Mouse (Mus musculus) liver, adult (tissue): ENCODE measurements around the gene Tmem212.

Source experiments
- GATA4 ChIP-seq: IDR thresholded peaks from 2 replicates; pipeline ENCODE4 v1.6.1; 2014; ENCODE audit warnings: mild to moderate bottlenecking, low read length; ENCODE audit not compliant: insufficient replicate concordance

Tmem212 gene

DNA sequence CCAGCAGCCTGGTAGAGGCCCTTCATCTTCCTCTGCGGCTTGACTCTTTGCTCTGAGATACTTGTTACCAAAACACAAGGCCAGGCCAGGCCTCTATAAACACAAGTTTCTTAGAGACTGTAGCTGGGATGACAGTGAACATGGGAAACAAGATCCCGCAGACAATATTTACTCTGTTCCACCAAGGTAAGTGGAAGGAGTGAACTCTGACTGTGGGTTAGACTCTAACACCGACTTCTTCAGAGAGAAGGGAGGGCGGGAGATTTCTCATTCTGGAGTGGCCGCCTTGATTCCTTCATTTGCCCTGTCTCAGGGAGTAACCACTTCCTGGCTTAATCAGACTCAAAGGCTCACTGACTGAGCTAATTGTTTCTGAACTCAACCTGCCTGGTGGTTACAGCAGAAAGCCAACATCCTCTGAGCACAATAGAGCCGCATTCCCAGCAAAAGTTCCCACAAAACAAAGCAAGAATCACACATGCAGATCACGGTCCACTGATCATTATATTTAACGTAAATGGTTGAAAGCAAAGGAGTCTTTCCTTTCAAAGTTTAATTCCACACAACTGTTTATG lies at the start of gene Tmem212:
TSS of gene Tmem212 (minus strand) at position 51 of the 575 bp plus-strand sequence.
- no peak for TF ChIP-seq GATA4

DNA sequence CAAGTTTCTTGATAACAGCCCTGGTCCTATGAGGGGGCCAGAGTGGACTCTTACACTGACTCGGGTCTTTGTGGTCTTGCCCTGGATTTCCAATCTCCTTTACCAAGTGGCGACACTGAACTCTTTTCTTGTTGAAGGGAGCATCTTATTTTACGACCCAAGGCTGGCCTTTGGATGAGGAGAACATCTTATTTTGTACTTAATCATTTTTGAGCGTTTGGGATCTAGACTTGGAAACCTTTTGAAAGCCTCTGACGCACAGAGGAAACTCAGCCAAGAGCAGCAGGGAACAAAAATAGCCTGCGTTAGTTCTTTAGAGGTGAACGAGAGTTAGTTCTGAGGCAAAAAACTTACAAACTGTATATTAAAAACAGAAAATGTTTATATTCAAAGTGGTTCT lies 46.8 kb upstream of the Tmem212 start:
- TF ChIP-seq GATA4: no peak

DNA sequence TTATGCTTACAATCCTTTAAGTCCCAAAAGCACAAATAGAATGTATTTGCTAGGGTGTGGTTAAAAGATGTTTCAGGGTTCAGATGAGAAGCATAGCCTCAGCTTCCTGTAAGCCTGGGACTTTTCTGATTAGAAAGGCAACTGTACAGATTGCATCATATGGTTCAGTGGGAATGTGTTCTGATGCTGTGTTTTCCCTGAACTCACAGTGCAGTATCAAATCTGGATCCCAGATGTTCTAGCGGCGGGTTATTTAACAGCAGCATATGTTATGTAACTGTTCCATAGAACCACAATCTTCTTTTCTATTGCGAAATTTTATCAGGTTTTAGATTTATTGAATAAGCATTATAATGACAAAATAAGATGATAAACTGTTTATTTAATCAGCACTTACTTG lies 45.5 kb upstream of the Tmem212 start:
- TF ChIP-seq GATA4: no peak

DNA sequence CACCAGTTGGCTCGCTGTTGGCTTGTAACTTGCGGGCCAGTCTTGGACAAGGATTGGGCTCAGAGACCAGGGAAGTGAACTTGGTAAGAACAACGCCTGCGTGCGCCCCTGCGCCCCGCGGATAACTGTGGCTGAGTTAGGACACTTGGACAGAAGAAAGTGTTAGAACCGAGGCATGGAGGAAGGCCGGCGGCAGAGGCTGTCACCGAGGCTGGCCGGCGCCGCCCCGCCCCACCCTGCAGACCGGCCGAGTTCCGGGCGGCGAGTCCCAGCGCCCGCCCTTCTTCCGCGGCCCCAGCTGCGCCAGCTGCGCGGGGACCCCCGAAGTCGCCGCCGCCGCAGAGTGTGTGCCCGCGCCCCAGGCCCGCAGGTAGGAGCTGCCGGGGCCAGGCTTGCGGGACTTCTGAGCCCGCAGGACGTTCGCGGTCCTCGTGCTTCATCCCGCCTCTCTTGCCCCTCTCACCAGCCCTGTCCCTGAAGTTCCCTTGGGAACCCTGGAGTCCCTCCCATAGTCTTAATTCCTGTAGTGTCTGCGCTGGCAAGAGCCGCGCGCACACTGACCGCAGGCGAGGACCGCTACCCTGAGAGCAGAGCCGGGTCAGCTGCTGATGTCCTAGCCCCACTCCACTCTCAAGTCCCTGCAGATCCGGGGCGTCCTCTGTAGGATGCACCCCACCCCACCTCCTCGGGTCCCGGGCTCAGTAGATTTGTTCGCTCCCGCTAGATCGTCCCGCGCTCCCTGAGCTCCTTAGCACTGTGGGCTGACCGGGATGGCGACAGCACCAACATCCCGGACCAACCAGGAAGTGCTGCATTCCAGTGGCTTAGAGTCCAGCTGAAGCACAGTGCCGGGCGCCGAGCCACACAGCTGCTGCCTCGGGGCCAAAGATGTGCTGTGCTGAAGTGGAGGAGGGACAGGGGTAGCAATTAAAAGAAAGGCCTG lies 42.5 kb upstream of the Tmem212 start, which contains the start of gene Pld1:
TSS of gene Pld1 (plus strand) at position 315 of the 943 bp plus-strand sequence.
- no peak for TF ChIP-seq GATA4

DNA sequence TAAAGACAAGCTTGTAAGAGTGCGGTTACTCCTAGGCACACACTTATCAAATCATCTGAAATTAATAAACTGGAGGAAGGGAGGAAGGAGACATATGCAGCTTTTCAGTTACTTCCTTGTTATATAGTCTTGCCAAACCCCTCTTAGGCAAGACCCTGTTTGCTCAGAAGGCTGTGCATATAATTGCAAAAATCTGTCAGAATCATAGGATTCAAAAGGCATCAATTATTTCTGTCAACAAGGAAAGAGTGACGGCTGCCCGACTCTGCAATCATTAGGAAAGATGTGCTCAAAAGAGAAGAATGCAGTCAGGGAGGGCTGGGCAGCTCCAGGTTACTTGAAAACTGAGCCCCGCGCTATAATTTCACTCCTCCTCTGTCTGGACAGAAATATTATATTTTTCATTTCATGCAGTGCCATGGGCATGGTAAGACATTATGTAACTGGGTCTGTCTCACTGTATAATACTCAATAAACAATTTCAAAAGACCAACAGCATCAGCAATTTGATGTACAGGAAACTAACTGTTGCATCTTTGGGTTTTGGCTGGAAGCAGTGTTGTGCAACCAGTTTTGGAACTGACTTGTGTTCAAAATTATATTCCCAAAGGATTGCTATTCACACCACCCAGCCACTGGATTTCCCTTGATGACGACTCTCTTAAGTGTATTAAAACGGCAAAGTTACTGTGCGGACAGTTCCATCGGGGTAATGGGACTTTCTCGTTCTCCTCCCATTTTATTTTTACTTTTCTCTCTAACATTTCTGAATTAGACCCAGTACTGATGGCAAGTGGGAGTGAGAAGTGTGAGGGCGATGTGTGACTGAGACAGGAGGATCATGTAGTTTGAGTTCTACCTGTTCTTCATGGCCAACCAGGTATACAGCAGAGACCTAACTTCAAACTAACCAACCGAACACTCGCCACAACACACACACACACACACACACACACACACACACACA lies 41.3 kb upstream of the Tmem212 start:
- no peak for TF ChIP-seq GATA4

DNA sequence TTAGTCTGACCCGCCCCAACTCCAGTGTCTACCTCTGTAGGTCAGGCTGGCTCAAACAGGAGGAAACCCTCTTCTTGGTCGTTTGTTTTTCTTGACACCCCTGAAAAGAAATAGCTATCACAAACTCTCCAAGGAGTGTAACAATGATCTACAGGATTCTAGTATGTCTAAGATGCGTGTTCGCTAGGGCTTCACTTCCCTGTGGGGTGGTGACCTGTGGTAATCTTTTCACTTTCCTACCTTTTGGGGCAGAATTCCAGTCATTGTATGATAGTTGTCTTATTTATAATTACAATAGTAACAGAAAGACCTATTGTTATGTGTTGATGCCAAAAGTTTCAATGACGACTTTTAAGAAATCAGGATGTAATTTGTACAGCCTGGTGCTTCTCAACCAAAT lies 40.6 kb upstream of the Tmem212 start:
- no peak for TF ChIP-seq GATA4

DNA sequence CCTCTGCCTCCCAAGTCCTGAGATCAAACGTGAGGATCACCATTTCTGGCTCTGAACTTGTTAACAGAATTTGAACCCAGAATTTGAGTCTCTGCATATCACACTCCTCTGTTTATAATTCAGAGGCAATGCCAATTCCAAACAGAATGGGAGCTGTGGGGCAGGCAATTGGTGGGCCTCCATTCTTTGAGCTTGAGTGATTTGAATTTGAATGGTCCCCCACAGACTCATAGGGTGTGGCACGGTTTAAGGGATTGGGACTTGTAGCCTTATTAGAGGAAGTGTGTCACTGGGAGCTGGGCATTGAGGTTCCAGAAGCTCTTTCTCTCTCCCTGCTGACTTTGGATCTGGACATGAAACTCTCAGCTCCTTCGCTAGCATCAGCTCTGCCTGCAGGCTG lies 39.5 kb upstream of the Tmem212 start:
- no peak for TF ChIP-seq GATA4

DNA sequence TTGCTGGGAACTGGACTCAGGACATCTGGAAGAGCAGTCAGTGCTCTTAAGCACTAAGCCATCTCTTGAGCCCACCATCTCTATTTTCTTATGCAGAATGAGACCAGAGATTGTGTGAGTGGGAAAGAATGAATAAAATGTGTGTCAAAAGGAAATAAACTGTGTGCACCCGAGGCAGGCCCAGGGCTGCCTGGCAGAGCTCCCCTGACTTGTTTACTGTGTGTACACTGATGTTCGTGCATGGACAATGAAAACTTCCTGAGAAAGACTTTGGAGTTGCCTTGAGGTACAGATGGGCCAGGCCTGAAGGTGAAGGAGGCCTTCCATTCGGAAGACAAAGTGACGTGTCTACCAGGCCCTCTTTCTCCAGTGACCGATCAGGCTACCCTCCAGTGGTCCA lies 36.2 kb upstream of the Tmem212 start:
- TF ChIP-seq GATA4: no peak

DNA sequence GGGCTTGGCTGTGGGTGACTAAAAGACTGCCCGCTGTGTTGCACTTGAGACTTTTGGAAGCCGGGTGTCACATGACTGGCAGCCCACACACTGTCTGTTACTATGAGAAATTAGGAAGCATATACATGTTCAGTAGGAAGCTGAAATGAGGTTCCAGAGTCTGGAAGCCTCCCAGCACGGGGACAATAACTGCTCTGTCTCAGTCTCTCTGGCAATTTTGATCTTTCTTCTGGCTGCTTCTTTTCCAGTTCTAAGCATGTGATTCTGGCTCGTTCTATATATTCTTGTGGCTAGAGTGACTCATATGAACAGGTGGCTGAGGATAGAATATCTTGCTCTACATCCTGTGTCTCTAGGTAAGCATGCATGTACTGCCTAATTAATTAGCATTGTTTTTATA lies 33.1 kb upstream of the Tmem212 start:
- no peak for TF ChIP-seq GATA4

DNA sequence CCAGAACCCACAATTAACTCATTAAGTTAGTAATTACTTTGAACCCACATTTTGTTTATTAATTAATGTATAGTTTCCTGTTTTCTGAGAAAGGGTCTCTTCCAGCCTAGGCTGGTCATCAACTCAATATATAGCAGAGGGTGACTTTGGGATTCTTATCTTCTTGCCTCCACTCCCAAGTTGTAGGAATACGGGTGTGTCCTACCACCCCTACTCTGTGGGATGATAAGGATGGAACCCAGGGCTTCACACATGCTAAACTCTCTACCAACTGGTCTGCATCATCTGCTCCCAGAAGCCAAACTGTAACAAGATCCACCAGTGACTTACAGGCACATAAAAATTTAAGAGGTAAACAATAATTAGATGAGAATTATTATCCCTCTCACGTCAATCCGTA lies 27.9 kb upstream of the Tmem212 start:
- no peak for TF ChIP-seq GATA4

DNA sequence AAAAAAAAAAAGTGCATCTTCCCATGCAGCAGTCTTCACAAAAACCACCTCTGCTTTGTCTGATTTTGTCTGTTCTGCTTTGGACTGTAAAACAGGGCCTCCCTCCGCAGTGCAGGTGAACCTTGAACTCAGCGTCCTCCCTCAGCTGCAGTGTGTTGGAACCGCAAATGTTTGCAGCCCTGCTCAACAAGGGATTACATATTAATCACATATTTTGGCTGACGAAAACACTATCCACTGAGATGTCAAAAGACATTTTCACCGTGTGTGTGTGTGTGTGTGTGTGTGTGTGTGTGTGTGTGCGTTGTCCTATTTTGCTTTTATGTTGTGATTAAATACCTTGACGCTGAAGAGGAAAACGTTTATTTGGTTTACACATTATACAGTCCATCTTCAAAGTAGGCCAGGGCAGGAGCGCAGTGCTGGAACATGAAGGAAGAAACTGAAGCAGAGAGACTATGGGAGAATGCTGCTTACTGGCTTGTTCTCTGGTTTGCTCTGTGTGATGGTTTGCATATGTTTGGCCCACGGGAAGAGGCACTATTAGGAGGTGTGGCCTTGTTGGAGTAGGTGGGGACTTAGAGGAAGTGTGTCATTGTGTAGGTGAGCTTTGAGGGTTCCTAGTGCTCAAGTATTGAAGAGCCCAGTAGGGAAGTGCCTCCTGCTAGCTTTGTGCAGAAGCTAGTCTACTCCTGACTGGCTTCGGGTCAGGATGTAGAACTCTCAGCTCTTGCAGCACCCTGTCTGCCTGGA lies 25.3 kb upstream of the Tmem212 start:
- no peak for TF ChIP-seq GATA4

DNA sequence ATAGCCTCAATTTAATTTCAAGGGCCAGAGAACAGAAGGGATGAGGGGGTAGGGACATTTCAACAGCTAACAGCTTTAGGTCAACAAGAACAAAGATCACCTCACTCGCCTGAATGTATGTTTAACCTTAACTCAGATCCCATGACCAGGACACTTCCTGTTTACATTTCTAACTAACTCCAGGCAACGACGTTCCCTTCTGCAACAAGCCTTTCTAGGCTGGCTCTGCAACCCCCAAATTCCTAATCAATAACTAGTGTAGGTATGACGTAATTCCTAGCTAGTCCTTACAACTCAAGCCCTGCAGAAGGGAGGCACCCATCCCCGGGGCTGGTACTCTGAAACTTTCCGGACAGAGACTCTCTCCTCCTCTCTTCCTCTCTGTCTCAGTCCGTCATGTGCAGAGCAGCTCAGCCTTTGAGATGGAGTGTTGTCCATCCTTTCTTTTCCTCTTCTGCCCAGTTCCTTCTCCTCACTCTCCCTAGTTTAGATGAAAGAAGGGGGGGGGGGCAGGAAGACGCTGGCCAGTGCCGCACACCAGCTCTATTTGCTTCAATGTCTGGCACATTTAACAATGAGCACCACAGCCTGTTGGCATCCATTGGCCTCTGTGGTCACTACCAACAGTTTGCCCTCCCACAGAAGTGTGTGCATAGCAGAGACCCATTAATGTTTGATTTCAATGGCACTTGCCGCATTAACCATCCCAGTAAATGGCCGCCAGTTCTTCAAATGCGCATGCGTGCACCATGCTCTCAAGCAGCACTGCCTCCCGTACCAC lies 22.7 kb upstream of the Tmem212 start:
- TF ChIP-seq GATA4: no peak

DNA sequence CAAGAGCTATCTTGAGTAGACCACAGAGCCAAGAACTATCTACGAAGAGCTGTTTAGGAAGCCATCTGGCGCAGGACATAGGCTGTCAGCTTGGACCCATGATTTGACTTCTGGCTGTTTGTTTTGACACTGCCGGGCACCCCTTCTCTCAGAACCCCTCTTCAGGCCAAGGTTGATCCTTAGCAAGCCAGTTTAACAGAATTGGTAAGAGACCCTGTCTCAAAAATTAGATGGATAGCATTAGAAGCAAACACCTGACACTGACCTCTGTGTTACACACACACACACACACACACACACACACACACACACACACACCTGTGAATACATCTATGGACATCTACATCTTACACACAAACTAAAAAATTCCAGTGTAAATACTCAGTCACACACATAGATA lies 12.8 kb upstream of the Tmem212 start:
- TF ChIP-seq GATA4: no peak

DNA sequence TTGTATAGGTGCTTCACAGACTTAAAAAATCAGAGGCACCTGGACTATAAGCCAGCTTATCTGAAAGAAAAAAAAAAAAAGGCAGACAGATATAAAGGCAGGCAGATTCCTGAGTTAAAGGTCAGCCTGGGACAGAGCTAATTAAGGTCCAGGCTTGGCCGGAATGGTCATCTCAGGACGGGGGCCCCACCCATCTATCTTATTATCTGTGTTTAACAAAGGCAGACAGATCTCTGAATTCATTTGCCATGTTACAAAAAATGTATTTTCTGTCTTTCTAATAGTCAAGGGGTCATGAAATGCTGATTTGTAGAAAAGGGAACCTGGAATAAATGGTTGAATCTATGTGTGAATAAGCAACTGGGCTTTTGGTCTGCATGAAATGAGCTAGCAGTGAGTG lies 12.1 kb upstream of the Tmem212 start:
- TF ChIP-seq GATA4: no peak

DNA sequence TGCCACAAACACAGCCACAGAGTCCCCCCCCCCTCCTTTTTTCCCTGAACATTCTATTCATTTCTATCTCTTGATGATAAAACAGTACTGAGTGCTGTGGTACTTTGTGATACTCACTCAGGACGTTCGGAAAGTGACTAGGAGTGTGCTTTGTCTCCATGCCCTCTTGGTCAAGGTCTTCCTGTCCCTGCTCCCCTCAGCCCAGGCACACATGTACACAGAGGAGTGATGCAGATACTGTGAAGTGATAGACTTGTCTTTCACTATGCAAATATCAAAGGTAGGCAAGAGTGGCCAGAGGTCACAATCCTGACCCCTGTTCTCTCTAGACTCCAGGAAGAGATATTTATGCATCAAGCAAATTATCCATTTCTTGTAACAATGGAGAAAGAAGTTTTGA lies 11.1 kb upstream of the Tmem212 start:
- no peak for TF ChIP-seq GATA4
